Mouse (Mus musculus): ENCODE results near the gene Lif. TPM values are rescaled to one million over a fixed set of nuclear protein-coding genes. Genes with fewer than 3 reads are reported as not detected.

Lif gene
- polyA plus RNA-seq, 1 experiment from 2014 or later, result not detected

DNA sequence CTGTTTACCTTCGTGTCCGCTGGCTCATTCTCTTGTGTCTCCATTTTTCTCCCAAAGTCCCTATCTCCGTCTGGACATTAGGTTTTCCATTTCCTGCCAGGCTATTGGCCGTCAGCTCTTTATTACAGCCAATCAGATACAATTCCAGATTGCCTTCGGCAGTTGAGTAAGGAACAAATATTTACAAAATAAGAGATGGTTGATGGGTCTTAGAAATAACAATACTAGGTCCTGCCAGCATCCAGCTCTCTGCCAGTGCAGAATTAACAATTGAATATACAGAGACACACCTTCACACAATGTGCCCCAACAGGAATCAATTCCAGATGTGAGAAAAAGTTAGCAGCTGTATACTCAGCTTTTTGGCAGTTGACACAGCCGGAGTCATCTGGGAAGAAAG is 11.2 kb upstream of the Lif start:
- TF ChIP-seq CTCF (IDR thresholded peaks at IDR 0.05; ENCODE audit: low read depth) (no peak), EP300 (IDR thresholded peaks at IDR 0.05; ENCODE audit: low read depth) (no peak)
- Histone ChIP-seq H3K27me3 (ENCODE audit: insufficient read depth, low read length) (no peaks in the 10 kb centered on the region), H3K4me3 (ENCODE audit: low read depth, low read length) (no peak overlapping the region), H3K4me2 (ENCODE audit: low read depth, low read length) (no peak overlapping the region), H3K36me3 (replicated peaks; ENCODE audit: insufficient read depth, low read length) (no peaks in the 10 kb centered on the region), H3K4me1 (ENCODE audit: insufficient read depth) (peaks cover 9% of the 10 kb centered on the region; the same call in 1 of the 2 replicates), H3K9me3 (ENCODE audit: low read length) (no peaks in the 10 kb centered on the region), H3K9ac (replicated peaks) (no peak overlapping the region), H3K27ac (ENCODE audit: low read depth) (no peak overlapping the region)
- 66% methylated on average over 6 of the region's 6 CpGs for WGBS (ENCODE audit: insufficient replicate concordance)
- DNase-seq, result no peak
- no peak for ATAC-seq

GRCm38 (mm10) chr11:4246623-4247022 is 10.7 kb upstream of the Lif start:
- no peak overlapping the region for H3K4me2 ChIP-seq (ENCODE audit: low read depth, low read length)
- TF ChIP-seq EP300 (IDR thresholded peaks at IDR 0.05; ENCODE audit: low read depth) (no peak), CTCF (IDR thresholded peaks at IDR 0.05; ENCODE audit: low read depth) (no peak)
- ATAC-seq (no peak), DNase-seq (no peak)
- H3K27ac ChIP-seq (ENCODE audit: low read depth), result no peak overlapping the region
- H3K4me1 ChIP-seq (ENCODE audit: insufficient read depth), result peaks cover 13% of the 10 kb centered on the region; the same call in 1 of the 2 replicates
- no peaks in the 10 kb centered on the region for H3K36me3 ChIP-seq (replicated peaks; ENCODE audit: insufficient read depth, low read length)
- H3K4me3 ChIP-seq (ENCODE audit: low read depth, low read length), result no peak overlapping the region
- 50% methylated on average over 4 of the region's 4 CpGs for WGBS (ENCODE audit: insufficient replicate concordance)
- H3K27me3 ChIP-seq (ENCODE audit: insufficient read depth, low read length), result no peaks in the 10 kb centered on the region
- no peak overlapping the region for H3K9ac ChIP-seq (replicated peaks)
- no peaks in the 10 kb centered on the region for H3K9me3 ChIP-seq (ENCODE audit: low read length)

DNA sequence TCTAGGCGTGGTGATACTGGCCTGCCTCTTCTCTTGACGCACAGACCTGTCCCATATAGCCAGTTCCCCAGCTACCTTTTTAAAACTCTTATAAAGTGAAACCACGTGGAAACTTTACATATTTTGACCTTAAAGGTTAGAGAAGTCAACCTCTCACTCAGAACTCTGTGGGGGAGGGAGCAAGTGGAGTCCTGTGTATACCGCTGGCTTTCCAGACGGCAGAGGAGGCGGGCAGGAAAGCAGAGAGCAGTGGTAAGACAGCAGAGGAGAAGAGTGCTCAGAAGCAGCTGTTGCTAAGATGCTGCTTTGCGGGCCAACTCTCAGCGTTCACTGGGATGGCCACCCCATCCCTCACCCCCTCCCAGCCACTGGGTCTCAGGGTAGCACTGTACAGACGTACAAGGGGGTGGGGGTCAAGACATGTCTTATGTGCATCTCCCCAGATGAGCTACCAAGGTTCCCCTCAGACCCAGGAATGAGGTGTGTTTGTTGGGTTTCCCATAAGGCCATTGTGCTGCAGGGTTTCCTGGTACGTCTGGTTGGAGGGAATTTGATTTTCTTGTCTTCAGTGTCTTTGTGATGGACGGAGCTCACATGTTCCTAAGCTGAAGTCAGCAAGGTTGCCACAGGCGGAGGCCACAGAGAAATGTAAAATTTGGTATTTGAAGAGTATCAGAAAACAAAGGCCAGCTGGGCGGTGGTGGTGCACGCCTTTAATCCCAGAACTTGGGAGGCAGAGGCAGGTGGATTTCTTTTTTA is 10.0 kb upstream of the Lif start:
- Histone ChIP-seq H3K4me2 (ENCODE audit: low read depth, low read length) (no peak overlapping the region), H3K27me3 (ENCODE audit: insufficient read depth, low read length) (no peaks in the 10 kb centered on the region), H3K9me3 (ENCODE audit: low read length) (no peaks in the 10 kb centered on the region), H3K4me3 (ENCODE audit: low read depth, low read length) (no peak overlapping the region), H3K27ac (ENCODE audit: low read depth) (no peak overlapping the region), H3K4me1 (ENCODE audit: insufficient read depth) (peaks cover 14% of the 10 kb centered on the region; the same call in 1 of the 2 replicates), H3K36me3 (replicated peaks; ENCODE audit: insufficient read depth, low read length) (no peaks in the 10 kb centered on the region), H3K9ac (replicated peaks) (no peak overlapping the region)
- 74% methylated on average over 14 of the region's 14 CpGs for WGBS (ENCODE audit: insufficient replicate concordance)
- no peak for DNase-seq
- no peak for ATAC-seq
- TF ChIP-seq EP300 (IDR thresholded peaks at IDR 0.05; ENCODE audit: low read depth) (no peak), CTCF (IDR thresholded peaks at IDR 0.05; ENCODE audit: low read depth) (no peak)

DNA sequence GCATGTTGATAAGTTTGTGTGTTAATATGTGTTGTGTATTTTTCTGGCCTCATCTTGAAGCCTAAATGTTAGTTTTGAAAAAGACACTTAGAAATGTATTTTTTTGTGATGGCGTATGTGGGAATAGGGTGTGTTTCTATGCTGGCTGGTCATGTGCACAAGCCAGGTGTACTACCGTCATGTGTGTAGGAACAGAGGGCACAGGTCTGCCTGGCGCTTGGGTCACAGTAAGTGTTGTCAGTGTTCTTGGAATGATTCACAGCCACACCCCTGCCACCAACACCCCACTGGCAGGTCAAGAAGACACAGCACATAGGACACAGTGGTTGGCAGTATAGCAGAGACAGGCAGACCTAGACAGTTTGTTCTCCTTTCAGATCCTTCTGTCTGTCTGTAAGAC is 8.2 kb upstream of the Lif start:
- Histone ChIP-seq H3K4me2 (ENCODE audit: low read depth, low read length) (no peak overlapping the region), H3K9ac (replicated peaks) (no peak overlapping the region), H3K9me3 (ENCODE audit: low read length) (no peaks in the 10 kb centered on the region), H3K27ac (ENCODE audit: low read depth) (no peak overlapping the region), H3K4me1 (ENCODE audit: insufficient read depth) (peaks cover 14% of the 10 kb centered on the region; the same call in 1 of the 2 replicates), H3K36me3 (replicated peaks; ENCODE audit: insufficient read depth, low read length) (no peaks in the 10 kb centered on the region), H3K27me3 (ENCODE audit: insufficient read depth, low read length) (no peaks in the 10 kb centered on the region), H3K4me3 (ENCODE audit: low read depth, low read length) (no peak overlapping the region)
- WGBS (ENCODE audit: insufficient replicate concordance), result 83% methylated on average over 3 of the region's 3 CpGs
- ATAC-seq (no peak), DNase-seq (no peak)
- no peak for TF ChIP-seq CTCF (IDR thresholded peaks at IDR 0.05; ENCODE audit: low read depth)
- no peak for TF ChIP-seq EP300 (IDR thresholded peaks at IDR 0.05; ENCODE audit: low read depth)

DNA sequence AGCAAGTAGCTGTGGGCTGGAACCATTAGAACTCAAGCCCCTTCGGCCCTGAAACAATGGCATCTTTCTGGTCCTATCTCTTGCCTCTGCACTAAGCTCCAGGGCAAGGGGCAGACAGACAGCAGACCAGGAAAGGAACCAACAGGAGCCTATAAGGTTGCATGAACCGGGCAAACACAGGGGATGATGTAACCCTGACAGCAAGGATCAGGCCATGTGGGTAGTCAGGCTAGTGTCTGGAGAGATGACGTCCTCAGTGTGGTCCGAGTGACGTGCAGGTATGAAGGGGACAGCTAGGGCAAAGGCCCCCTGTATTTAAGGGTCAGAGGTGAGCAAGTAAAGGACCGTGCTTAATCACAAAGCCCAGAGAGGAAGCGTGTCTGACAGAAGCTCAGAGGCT is 7.1 kb upstream of the Lif start:
- 41% methylated on average over 7 of the region's 7 CpGs for WGBS (ENCODE audit: insufficient replicate concordance)
- no peaks in the 10 kb centered on the region for H3K36me3 ChIP-seq (replicated peaks; ENCODE audit: insufficient read depth, low read length)
- H3K4me3 ChIP-seq (ENCODE audit: low read depth, low read length), result no peak overlapping the region
- H3K4me2 ChIP-seq (ENCODE audit: low read depth, low read length), result no peak overlapping the region
- no peaks in the 10 kb centered on the region for H3K27me3 ChIP-seq (ENCODE audit: insufficient read depth, low read length)
- no peaks in the 10 kb centered on the region for H3K9me3 ChIP-seq (ENCODE audit: low read length)
- TF ChIP-seq EP300 (IDR thresholded peaks at IDR 0.05; ENCODE audit: low read depth) (no peak), CTCF (IDR thresholded peaks at IDR 0.05; ENCODE audit: low read depth) (no peak)
- H3K4me1 ChIP-seq (ENCODE audit: insufficient read depth), result peaks cover 13% of the 10 kb centered on the region; the same call in 1 of the 2 replicates
- no peak overlapping the region for H3K9ac ChIP-seq (replicated peaks)
- DNase-seq (no peak), ATAC-seq (peak; percentile 94)
- H3K27ac ChIP-seq (ENCODE audit: low read depth), result peak overlapping the region; percentile 41

DNA sequence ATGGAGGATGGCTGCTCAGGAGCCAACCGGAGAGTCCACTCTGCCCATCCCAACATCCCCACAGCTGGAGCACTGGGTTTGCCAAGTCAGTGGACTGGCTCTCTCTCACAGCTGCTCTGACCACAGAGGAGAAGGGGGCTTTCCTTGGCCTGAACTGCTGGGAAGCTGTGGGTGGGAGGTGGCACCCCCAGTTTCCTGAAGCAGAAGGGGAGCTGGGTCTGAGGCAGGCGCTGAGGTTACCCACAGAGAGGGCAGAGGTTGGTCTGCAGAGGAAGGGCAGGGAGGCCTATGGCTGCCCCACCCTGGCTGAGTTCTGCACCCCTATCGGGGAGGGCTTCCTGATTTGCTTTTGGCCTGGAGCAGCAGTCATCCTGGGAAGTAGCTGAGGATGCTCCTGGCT is 6.0 kb upstream of the Lif start:
- H3K4me2 ChIP-seq (ENCODE audit: low read depth, low read length), result no peak overlapping the region
- peaks cover 11% of the 10 kb centered on the region; the same call in 1 of the 2 replicates for H3K4me1 ChIP-seq (ENCODE audit: insufficient read depth)
- DNase-seq, result no peak
- 49% methylated on average over 3 of the region's 3 CpGs for WGBS (ENCODE audit: insufficient replicate concordance)
- H3K9ac ChIP-seq (replicated peaks), result no peak overlapping the region
- no peaks in the 10 kb centered on the region for H3K36me3 ChIP-seq (replicated peaks; ENCODE audit: insufficient read depth, low read length)
- no peak for TF ChIP-seq EP300 (IDR thresholded peaks at IDR 0.05; ENCODE audit: low read depth)
- no peak for TF ChIP-seq CTCF (IDR thresholded peaks at IDR 0.05; ENCODE audit: low read depth)
- ATAC-seq, result no peak
- no peaks in the 10 kb centered on the region for H3K9me3 ChIP-seq (ENCODE audit: low read length)
- no peak overlapping the region for H3K4me3 ChIP-seq (ENCODE audit: low read depth, low read length)
- no peaks in the 10 kb centered on the region for H3K27me3 ChIP-seq (ENCODE audit: insufficient read depth, low read length)
- H3K27ac ChIP-seq (ENCODE audit: low read depth), result no peak overlapping the region
